Mouse (Mus musculus): ENCODE data around the gene Upk3b. TPM values are rescaled to one million over a fixed set of nuclear protein-coding genes. Genes with fewer than 3 reads are reported as not detected.

Upk3b gene
- total and polyA plus RNA-seq, 2 experiments from 2014 or later: 0.19 TPM; not detected in 1

DNA sequence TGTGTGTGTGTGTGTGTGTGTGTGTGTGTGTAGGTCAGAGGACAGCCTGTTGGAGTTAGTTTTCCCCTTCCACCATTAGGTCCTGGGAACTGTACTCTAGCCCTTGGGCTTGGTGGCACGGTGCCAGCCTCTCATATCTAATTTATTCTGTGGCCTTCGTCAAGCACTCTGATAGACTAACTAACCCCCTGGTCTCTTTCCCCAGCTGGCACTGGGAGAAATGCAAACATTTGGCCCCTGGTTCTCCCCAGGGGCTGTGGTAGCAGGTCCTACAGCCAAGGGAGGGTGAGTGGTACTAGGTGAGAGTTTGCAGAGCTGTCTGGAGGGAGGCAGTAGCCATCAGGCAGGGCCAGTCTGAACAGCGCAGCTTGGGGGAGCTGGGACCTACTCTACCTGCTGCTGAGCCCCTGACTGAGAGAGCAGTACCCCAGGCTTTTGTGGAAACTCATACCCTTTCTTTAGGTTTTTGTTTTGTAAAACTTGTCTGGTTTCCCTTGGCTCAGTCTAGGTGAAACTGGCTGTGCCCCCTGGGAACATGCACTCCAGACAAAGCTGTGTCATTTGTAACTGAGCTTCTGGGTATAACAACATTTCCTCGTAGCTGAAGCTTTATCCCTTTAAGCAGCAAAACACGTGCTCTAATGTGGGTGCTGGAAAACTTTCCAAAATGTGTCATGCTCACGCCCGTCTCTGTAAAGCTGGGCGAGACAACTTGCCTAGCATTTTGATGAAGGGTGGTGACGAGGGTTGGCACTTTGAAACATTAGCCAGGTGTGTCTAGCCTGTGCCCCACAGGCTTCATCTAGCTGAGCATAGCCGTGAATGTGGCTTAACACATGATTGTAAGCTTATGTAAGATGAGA is 22.1 kb upstream of the Upk3b start:
- ATAC-seq: no peak

DNA sequence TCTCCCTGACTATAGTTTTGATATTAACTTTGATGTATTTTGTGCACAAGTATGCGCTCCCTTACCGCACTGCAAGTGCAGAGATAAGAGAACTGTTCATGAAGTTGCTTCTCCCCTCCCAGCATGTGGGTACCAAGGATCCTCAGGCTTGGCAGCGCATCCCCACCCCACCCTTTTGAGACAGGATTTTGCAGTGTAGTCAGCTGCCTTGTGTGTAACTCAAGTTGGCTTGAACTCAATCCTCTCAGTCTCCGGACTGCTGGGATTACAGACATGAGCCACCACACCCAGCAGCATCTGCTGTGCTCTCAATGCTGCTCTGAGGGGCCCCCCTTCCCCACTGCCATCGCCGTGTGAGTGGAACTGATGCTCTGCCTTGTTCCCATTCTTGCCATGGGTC is 21.0 kb upstream of the Upk3b start:
- Histone ChIP-seq H3K9me3 (ENCODE audit: low read length) (no peaks in the 10 kb centered on the region), H3K27ac (ENCODE audit: low read depth, low read length) (no peak overlapping the region), H3K4me2 (ENCODE audit: low read depth) (no peak overlapping the region), H3K36me3 (ENCODE audit: insufficient read depth) (peaks cover 31% of the 10 kb centered on the region), H3K4me3 (ENCODE audit: low read depth, low read length) (no peak overlapping the region), H3K27me3 (ENCODE audit: insufficient read depth, low read length) (no peaks in the 10 kb centered on the region), H3K9ac (no peak overlapping the region), H3K4me1 (ENCODE audit: insufficient read depth) (no peaks in the 10 kb centered on the region)
- no peak for TF ChIP-seq CTCF (IDR thresholded peaks at IDR 0.05; ENCODE audit: low read depth)
- WGBS: 59% methylated on average over 6 of the region's 6 CpGs
- ATAC-seq: peak; percentile 25; the same call in 1 of the 2 replicates
- DNase-seq: no peak

More for the DNA sequence above, 22.1 kb upstream of the Upk3b start:
- 40% methylated on average over 10 of the region's 10 CpGs for WGBS
- no peaks in the 10 kb centered on the region for H3K27me3 ChIP-seq (ENCODE audit: insufficient read depth, low read length)
- peaks cover 33% of the 10 kb centered on the region for H3K36me3 ChIP-seq (ENCODE audit: insufficient read depth)
- DNase-seq: peak; percentile 13
- no peaks in the 10 kb centered on the region for H3K9me3 ChIP-seq (ENCODE audit: low read length)
- no peak overlapping the region for H3K27ac ChIP-seq (ENCODE audit: low read depth, low read length)
- H3K4me2 ChIP-seq (ENCODE audit: low read depth): no peak overlapping the region
- no peak overlapping the region for H3K9ac ChIP-seq
- H3K4me3 ChIP-seq (ENCODE audit: low read depth, low read length): no peak overlapping the region
- TF ChIP-seq CTCF (IDR thresholded peaks at IDR 0.05; ENCODE audit: low read depth): no peak
- H3K4me1 ChIP-seq (ENCODE audit: insufficient read depth): no peaks in the 10 kb centered on the region

DNA sequence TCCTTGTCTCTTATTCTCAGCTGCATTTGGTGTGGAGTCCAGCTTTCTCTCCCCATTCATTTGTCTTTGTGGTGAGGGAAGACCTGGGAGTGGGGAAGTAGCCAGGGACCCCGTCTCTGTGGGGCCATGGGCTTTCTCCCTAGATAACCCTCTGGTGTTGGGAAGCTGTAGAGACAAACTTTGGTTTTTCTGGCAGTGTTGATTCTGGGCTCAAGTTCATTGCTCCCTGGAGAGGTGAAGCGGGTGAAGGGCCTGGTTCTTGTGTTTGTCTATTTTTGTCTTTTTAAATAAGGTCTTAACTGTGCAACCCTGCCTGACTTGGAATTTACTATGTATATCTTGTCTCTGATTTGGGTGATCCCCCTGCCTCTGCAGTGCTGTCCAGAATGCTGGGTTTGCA is 19.6 kb upstream of the Upk3b start:
- 88% methylated on average over 2 of the region's 2 CpGs for WGBS
- no peak overlapping the region for H3K4me2 ChIP-seq (ENCODE audit: low read depth)
- H3K27me3 ChIP-seq (ENCODE audit: insufficient read depth, low read length): no peaks in the 10 kb centered on the region
- ATAC-seq (no peak), DNase-seq (no peak)
- H3K27ac ChIP-seq (ENCODE audit: low read depth, low read length): no peak overlapping the region
- H3K36me3 ChIP-seq (ENCODE audit: insufficient read depth): peaks cover 24% of the 10 kb centered on the region
- H3K4me3 ChIP-seq (ENCODE audit: low read depth, low read length): no peak overlapping the region
- no peaks in the 10 kb centered on the region for H3K9me3 ChIP-seq (ENCODE audit: low read length)
- no peak overlapping the region for H3K9ac ChIP-seq
- no peaks in the 10 kb centered on the region for H3K4me1 ChIP-seq (ENCODE audit: insufficient read depth)
- no peak for TF ChIP-seq CTCF (IDR thresholded peaks at IDR 0.05; ENCODE audit: low read depth)

DNA sequence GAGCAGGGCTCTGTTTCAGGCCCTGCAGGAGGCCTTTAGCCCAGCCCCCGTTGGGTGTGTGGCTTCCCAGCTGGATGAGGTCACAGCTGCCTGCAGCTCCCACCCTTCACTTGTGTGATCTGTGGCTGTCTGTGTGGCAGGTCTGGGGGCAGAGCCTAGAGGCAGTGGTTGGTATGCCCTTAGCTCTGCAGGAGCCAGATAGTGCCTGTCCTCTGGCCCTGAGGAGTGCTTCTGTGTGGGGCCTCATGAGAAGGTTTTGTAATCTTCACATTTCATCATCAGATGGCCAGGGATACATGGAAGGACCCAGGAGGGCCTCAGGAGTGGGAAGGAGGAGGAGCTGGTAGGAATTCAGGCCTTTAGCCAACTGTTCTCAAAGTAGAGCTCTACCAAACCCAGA is 18.4 kb upstream of the Upk3b start:
- ATAC-seq: no peak
- TF ChIP-seq CTCF (IDR thresholded peaks at IDR 0.05; ENCODE audit: low read depth): no peak
- DNase-seq: no peak
- Histone ChIP-seq H3K9me3 (ENCODE audit: low read length) (no peaks in the 10 kb centered on the region), H3K27ac (ENCODE audit: low read depth, low read length) (no peak overlapping the region), H3K4me3 (ENCODE audit: low read depth, low read length) (no peak overlapping the region), H3K9ac (no peak overlapping the region), H3K27me3 (ENCODE audit: insufficient read depth, low read length) (no peaks in the 10 kb centered on the region), H3K4me1 (ENCODE audit: insufficient read depth) (no peaks in the 10 kb centered on the region), H3K36me3 (ENCODE audit: insufficient read depth) (peaks cover 29% of the 10 kb centered on the region), H3K4me2 (ENCODE audit: low read depth) (no peak overlapping the region)
- WGBS: 45% methylated on average over 1 of the region's 1 CpGs

DNA sequence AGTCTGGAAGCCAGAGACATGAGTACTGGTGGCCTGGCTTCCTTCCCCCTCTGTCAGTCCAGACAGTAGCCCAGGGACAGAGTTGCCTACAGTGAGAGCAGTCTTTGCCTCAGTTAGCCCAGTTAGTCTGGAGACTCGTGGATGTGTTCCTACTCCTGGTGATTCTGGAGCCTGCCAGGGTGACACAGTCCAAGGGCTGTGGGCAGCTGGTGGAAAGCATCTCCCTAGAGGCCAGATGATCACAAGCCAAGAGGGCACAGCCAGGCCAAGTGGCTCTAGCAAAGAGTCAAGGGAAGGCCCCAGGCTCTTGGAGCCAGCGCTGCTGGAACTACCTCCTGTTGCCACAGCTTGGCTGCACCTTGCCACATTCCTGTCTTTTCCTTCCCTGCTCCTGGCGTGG is 12.6 kb upstream of the Upk3b start:
- Histone ChIP-seq H3K27me3 (ENCODE audit: insufficient read depth, low read length) (no peaks in the 10 kb centered on the region), H3K4me2 (ENCODE audit: low read depth) (no peak overlapping the region), H3K36me3 (ENCODE audit: insufficient read depth) (peaks cover 51% of the 10 kb centered on the region), H3K4me3 (ENCODE audit: low read depth, low read length) (no peak overlapping the region), H3K9me3 (ENCODE audit: low read length) (no peaks in the 10 kb centered on the region), H3K9ac (no peak overlapping the region), H3K27ac (ENCODE audit: low read depth, low read length) (no peak overlapping the region), H3K4me1 (ENCODE audit: insufficient read depth) (no peaks in the 10 kb centered on the region)
- no peak for TF ChIP-seq CTCF (IDR thresholded peaks at IDR 0.05; ENCODE audit: low read depth)
- ATAC-seq (no peak), DNase-seq (no peak)
- 82% methylated on average over 3 of the region's 3 CpGs for WGBS

DNA sequence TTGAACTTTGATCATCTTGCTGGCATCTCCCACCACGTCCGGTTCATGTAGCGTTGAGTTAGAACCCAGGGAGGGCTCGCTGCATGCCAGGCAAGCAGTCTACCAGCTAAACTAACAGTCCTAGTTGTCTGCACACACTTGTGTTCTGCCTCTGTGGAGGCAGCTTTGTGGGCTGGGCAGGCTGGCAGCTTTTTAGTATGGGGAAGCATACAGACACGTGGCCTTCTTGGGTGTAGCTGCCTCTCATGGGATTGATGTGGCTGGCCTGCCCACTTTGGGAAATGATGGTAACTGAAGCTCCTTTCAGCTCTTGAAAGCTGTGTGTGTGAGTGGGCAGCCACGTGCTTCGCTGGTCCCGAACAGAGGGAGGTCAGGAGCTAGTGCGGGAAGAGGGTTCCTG is 11.4 kb upstream of the Upk3b start:
- DNase-seq: no peak
- ATAC-seq: no peak
- H3K36me3 ChIP-seq (ENCODE audit: insufficient read depth): peaks cover 55% of the 10 kb centered on the region
- TF ChIP-seq CTCF (IDR thresholded peaks at IDR 0.05; ENCODE audit: low read depth): no peak
- H3K4me3 ChIP-seq (ENCODE audit: low read depth, low read length): no peak overlapping the region
- WGBS: 83% methylated on average over 9 of the region's 9 CpGs
- no peaks in the 10 kb centered on the region for H3K9me3 ChIP-seq (ENCODE audit: low read length)
- H3K4me1 ChIP-seq (ENCODE audit: insufficient read depth): no peaks in the 10 kb centered on the region
- no peak overlapping the region for H3K9ac ChIP-seq
- H3K27me3 ChIP-seq (ENCODE audit: insufficient read depth, low read length): no peaks in the 10 kb centered on the region
- no peak overlapping the region for H3K27ac ChIP-seq (ENCODE audit: low read depth, low read length)
- H3K4me2 ChIP-seq (ENCODE audit: low read depth): no peak overlapping the region

DNA sequence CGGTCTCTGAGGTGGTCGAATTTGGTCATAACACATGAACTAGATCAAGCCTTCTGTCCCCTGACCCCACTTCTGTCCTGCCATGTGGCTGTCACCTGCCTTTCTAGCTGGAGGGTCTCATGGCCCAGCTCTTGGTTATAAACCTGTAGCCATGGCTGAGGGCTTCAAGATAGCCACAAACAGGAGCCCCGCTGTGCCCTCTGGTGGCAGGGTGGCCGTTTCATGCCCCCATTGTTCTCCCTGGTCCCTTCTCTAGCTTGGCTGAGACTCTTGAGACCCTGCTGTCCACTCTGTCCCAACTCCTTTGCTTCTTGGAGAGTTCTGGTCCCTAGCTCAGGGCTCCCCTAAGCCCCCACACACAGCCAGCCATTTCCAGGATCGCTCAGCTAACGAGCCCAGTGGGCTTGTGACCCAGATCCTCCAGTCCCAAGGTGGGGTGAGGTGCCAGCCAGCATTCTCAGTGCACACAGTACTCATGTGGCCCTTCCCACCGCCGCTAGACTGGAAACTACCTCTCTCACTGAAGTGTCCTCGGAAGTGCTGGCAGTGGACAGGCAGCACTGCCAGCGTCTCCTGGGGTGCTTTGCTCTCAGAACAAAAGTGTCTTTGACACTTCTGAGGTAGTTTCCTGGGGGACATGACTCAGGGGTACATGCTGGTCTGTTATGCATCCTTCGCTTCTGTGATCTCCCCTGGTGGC is 10.5 kb upstream of the Upk3b start:
- no peaks in the 10 kb centered on the region for H3K9me3 ChIP-seq (ENCODE audit: low read length)
- 71% methylated on average over 11 of the region's 11 CpGs for WGBS
- DNase-seq: no peak
- no peaks in the 10 kb centered on the region for H3K27me3 ChIP-seq (ENCODE audit: insufficient read depth, low read length)
- TF ChIP-seq CTCF (IDR thresholded peaks at IDR 0.05; ENCODE audit: low read depth): no peak
- H3K36me3 ChIP-seq (ENCODE audit: insufficient read depth): peaks cover 64% of the 10 kb centered on the region
- H3K27ac ChIP-seq (ENCODE audit: low read depth, low read length): no peak overlapping the region
- no peak overlapping the region for H3K9ac ChIP-seq
- no peak overlapping the region for H3K4me2 ChIP-seq (ENCODE audit: low read depth)
- no peak overlapping the region for H3K4me3 ChIP-seq (ENCODE audit: low read depth, low read length)
- no peaks in the 10 kb centered on the region for H3K4me1 ChIP-seq (ENCODE audit: insufficient read depth)
- no peak for ATAC-seq
